Mouse (Mus musculus): ENCODE data around the gene Fbxo33. TPM values are rescaled to one million over a fixed set of nuclear protein-coding genes. Genes with fewer than 3 reads are reported as not detected.

The Fbxo33 gene
- total RNA-seq, 2 experiments from 2014 or later = 25.5 to 28.4 TPM

DNA sequence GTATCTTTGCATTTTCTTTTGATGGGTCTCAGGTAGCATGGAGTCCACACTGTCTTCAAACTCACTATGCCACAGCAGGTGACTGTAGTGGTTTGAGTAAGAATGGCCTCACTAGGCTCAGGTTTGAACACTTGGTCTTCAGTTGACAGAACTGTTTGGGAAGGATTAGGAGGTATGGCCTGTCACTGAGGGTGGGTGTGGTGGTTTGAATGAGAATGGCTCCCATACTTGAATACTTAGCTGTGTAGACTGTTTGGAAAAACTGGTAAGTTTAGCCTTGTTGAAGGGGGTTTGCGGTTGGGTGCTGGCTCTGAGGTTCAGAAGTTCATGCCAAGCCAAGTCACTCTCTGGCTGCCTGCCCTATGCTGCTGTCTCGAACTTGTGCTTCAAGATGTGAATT, 20.2 kb downstream of the Fbxo33 start:
- DNase-seq (ENCODE audit: low spot score in 2 of 2) = no peak

DNA sequence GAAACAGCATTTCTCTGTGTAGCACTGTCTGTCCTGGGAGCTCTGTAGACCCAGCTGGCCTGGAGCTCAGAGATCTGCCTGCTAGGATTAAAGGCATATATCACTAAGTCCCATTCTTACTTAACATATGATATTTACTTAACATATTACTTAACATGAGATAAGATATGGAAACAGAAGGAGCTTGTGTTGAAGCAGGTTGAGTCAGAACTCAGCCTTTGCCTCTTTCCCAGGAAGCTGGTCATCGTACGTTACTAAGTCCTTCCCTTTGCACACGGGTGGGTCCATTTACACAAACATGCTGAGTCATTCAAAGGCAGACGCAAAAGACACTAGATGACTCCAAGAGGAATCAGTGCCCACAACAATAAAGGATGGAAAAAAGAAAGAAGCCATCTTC, 20.8 kb downstream of the Fbxo33 start:
- DNase-seq (ENCODE audit: low spot score in 2 of 2) = no peak

DNA sequence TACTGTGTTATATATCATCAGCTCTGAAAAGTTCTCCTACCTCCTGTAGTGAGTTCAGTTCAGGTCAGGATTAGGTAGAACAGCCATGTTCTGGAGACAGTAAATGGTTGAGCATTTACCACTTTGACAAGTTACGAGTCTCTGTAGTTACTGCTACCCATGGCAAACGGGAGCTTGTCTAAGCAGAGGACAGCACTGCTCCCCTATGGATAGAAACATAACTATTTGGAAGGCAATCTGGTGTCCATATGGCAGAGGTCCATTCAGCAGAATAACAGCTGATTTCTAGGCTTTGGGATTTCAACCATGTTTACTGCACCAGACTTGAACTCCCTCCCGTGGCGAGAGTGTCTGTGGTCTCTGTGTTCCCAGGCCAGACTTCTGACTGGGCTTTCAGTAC, 23.6 kb downstream of the Fbxo33 start:
- no peak for DNase-seq (ENCODE audit: low spot score in 2 of 2)

DNA sequence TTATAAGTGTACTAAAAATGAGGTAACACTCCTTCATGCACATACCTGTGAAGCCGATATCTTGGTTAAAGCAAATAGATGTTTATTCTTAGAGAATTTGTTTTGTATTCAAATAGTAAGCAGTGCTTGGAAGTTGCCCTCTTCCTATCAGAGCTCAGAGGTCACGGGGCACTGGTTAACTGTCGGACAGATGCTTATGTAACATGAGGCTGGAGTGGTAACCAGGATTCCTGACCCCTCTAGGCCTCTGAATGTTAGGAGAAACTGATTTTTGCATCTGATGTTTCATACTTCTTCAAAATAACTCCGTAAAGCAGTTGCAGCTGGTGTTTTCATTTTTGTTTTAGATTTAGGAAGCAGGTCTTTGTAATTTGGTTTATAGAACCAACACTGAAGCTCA, 24.5 kb downstream of the Fbxo33 start:
- no peak for DNase-seq (ENCODE audit: low spot score in 2 of 2)

DNA sequence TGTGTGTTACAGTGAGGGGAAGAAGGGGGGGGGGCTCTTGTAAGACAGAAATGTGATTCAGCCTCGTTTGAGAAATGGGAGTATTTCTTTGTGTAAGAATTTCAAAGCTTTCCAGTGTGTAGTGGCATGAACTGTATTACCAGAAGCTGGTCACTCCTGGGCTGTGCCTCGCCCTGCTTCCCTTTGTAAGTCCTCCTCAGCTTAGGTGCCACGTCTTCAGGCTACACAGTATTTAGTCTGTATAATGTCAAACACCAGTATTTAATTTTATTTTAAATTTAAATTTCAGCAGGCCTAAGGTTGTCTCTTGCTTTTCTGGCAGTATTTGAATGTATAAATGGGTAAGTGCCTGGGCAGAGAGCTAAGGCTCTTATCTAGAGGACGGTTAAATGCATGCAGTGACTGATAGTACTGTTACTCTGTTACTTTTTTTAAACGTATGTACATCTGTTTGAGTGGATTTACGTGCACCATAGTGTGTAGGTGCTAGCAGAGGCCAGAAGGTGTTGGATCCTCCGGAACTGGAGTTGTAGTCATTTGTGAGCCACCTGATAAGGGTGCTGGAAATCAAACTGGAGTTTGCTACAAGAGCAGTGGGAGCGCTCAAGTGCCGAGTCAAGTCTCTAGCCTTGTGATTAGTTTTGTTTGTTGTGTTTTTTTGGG, 25.1 kb downstream of the Fbxo33 start:
- no peak for DNase-seq (ENCODE audit: low spot score in 2 of 2)

DNA sequence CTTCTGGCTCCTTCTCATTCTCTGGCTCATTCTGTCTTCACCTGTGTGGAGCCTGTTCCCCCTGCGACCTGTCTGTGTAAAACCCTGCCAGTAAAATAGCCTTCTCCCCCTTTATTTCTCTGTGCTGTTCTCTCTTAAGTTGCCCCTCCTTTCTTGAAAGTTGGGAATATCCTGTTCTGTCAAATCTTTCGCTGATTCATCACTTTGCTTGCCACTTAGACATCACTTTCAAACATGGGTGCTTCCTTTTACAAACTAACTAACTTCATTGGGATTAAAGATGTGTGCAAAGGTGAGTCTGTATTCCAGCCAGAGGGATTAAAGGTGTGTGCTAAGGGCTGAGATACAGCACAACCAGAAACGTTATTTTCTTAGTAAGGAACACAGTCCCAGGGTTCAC, 25.9 kb downstream of the Fbxo33 start:
- no peak for DNase-seq (ENCODE audit: low spot score in 2 of 2)

DNA sequence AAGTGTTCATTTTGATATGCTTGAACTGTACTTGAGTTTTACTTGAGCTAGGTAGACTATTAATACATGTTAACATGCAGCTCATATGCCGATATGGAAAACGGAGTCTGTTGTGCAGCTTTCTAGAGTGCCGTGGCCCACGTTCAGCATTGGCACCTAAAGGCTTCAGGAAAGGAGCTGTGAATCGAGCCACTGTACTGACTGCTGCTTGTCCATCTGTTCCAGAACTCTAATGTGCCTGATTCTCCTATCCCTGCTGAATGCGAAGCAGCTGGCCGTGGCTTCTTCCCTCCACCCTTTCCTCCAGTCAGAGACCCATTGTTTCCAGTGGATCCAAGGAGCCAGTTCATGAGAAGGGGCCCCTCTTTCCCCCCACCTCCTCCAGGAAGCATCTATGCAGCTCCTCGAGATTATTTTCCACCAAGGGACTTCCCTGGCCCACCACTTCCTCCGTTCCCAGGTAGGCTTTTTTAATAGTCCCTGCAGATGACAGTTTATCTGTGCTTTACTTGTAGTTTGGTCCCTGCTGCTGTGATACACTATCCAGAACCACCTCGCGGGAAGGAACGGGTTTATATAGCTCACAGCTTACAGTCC, 31.3 kb downstream of the Fbxo33 start:
- DNase-seq (ENCODE audit: low spot score in 2 of 2) = no peak

DNA sequence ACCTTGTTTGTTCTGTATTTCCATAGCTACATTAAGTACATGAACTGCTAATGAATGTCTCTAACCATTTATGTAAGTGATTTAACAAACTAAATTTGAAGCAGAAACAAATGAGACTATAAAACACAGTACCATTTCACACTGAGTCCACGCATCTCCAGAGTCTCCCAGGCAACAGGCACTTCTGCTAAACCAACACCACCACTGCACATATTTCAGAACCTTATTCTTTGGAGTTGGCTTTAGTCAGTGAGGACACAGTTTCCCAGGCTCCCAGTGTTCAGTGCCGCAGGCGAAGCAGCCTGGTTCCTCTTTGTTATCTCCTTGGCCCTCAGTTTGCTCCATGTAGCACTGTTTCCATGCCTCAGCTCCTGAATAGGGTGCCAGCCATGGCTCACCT, 41.7 kb downstream of the Fbxo33 start:
- no peak for DNase-seq (ENCODE audit: low spot score in 2 of 2)

DNA sequence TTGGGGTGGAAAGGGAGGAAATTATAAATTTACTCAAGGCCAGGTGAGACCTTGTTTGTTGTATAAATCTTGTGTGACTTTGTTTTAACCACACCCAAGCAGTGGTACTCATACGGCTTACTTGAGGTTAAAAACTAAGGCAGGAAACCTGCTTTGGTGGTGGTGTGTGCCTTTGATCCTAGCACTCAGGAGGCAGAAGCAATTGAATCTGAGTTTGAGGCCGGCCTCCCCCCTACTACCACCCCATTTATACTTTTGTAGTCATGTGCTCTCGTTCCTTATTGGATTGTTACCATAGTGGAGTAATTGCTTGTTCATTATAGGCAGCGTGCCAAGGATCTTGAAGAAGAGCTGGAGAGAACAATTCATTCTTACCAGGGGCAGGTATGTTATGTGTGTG, 49.6 kb downstream of the Fbxo33 start:
- no peak for DNase-seq (ENCODE audit: low spot score in 2 of 2)

DNA sequence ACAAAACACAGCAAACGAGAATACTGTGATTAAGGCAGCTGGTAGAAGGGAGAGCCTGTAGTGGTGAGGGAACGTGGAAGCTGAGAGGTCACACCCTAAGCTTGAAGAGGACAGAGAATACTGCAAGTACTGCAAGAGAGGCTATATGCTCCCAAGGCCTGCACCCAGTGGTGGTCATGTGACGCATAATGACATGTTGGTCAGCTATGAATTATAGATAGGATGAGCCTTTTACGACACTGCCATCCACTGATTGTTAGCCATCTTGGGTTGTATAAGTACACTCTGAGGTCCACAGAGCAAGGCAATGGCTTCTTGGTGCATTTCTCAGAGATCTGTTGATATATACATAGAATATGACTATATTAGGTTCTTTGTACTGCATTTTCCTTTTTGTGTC, 53.0 kb downstream of the Fbxo33 start:
- no peak for DNase-seq (ENCODE audit: low spot score in 2 of 2)

DNA sequence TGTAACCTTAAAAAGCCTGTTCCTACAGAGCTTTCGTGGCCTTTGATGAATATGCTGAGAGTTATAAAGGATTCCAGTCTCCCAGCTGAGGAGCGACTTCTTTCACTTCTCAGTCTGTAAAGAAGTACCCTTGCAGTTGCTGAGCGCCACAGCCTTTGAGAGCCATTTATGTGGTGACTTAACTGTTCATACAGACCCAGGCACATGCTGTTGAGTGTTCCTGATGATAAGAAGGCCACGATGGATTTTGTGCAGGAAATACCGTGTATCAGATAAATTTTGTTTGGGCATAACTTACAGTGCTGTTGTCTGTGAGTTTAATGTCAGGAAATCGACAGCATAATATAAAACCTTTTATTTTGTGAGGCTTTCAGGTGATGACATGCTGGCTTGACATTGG, 55.0 kb downstream of the Fbxo33 start:
- no peak for DNase-seq (ENCODE audit: low spot score in 2 of 2)

DNA sequence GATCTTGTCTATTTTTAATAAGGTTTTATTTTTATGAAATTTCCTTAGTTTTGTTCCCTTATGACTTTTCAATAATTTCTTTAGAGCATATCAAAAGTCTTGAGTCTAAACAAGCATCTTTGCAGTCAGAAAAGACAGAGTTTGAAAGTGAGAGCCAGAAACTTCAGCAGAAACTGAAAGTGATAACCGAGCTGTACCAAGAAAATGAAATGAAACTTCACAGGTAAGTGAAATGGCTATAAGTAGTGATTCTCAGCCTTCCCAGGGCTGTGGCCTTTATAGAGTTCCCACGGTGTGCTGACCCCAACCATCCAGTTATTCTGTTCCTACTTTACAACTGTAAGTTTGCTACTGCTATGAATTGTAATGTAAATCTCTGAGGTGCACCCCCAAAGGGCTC, 56.7 kb downstream of the Fbxo33 start:
- no peak for DNase-seq (ENCODE audit: low spot score in 2 of 2)

DNA sequence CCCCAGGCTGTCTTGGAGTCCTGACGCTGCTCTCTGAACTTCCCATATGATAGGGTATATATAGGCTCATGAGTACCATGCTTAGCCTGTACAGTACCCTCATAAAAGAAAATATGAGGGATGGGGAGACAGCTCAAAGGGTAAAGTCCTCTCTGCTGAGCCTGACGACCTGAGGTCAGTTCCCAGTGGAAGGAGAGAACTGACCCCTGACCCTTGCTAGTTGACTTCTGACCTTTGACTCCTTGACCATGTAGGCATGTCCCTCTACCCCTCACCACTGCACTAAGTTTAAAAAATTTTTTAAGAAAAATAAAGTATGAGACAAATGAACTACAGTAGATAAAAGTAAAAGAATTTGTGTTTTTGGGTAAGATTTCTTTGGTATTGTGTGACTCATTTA, 58.4 kb downstream of the Fbxo33 start:
- DNase-seq (ENCODE audit: low spot score in 2 of 2) = no peak

Small RNA genes lying within 50 kb of the gene (microRNA-seq; reads per million reads assigned to microRNA genes)
- gene Gm27284 = not detected

Other genes starting within 250 kb of the Fbxo33 start
- 10 to 100 TPM; 48.1 to 53.7 TPM for gene Sec23a, start 207.7 kb downstream of the Fbxo33 start, total RNA-seq (2021)
- gene Gemin2, start 206.3 kb downstream of the Fbxo33 start, total RNA-seq (2021) = 10 to 100 TPM; 13.6 to 15.0 TPM
- 10 to 100 TPM; 92.0 to 95.4 TPM for gene Trappc6b, start 158.3 kb downstream of the Fbxo33 start, total RNA-seq (2021)
- 10 to 100 TPM; 71.8 to 78.4 TPM for gene Pnn, start 152.8 kb downstream of the Fbxo33 start, total RNA-seq (2021)
- 10 to 100 TPM; 72.0 to 78.0 TPM for gene Mia2, start 123.9 kb downstream of the Fbxo33 start, total RNA-seq (2021)